8 mouse cellular contexts compared by ENCODE assay signal in the genomic region with DNA sequence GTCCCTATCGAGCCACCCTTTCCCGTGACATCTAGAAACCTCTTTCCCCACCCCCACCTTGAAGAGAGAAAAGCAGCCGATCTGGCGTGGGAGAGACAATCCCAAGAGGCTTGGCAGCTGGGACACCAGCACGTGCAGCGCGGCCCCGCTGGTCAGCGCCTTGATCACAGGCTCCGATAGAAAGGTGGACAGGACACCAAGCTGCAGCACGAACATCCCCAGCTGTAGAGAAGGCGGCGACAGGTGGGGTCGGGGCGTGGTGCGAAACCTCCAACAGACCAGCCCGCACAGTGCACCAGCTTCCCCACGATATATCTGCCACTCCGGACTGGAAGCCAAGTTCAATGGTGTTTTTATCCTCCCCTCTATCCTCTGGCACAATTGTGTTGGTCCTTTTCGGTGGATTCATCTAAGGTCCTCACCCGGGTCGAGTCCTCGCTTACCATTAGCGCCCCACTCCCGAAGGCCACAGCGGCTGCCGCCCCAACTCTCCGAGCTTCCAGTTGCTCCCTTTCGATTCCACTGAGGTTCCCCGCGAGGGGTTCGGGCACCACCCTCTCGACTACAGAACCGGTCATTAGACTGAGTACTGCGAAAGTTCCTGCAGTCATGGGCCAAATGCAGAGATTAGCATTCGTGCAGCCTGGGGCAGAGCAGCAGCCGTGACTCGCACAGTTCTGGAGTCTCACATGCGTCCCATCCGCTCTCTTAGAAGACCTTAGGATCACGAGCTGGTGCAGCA. TPM values are rescaled to one million over a fixed set of nuclear protein-coding genes. Genes with fewer than 3 reads are reported as not detected.
DNase-seq lines count a peak whose midpoint lies in the region; ATAC-seq and TF ChIP-seq lines count a peak whose summit lies in the region.

No protein-coding gene starts in this region.

- no peak for TF ChIP-seq POLR2A in cerebellum, adult 2 months (IDR thresholded peaks at IDR 0.05; ENCODE audit: borderline replicate concordance, insufficient read depth, low read length)
- no peak for TF ChIP-seq POLR2A in testis, adult 2 months (IDR thresholded peaks at IDR 0.05; ENCODE audit: control insufficient read depth, low read depth, low read length)

- H3K4me3 ChIP-seq in cerebellum, adult 2 months (replicated peaks; ENCODE audit: insufficient read depth, low read depth, low read length) = peak overlapping the region; percentile 58
- peak overlapping the region; percentile 18; the same call in 1 of the 2 replicates for H3K4me3 ChIP-seq in testis, adult 2 months (ENCODE audit: control insufficient read depth, low read depth, low read length)
- peak overlapping the region; percentile 15 for H3K4me3 ChIP-seq in limb, embryonic 11.5 days (ENCODE audit: low read depth, low read length)

- H3K9ac ChIP-seq in limb, embryonic 11.5 days (ENCODE audit: low read length) = no peak overlapping the region

- 7% methylated on average over 41 of the region's 41 CpGs for WGBS in cerebellum, adult 2 months
- WGBS in limb, embryonic 11.5 days = 3% methylated on average over 41 of the region's 41 CpGs

- H3K9me3 ChIP-seq in limb, embryonic 11.5 days (ENCODE audit: control insufficient read depth, low read length) = no peaks in the 10 kb centered on the region

- no peaks in the 10 kb centered on the region for H3K36me3 ChIP-seq in testis, adult 2 months (ENCODE audit: control insufficient read depth, insufficient read depth, low read length)
- no peaks in the 10 kb centered on the region for H3K36me3 ChIP-seq in limb, embryonic 11.5 days (ENCODE audit: control insufficient read depth, insufficient read depth, low read length)

- peak overlapping the region; percentile 45 for H3K4me2 ChIP-seq in limb, embryonic 11.5 days (ENCODE audit: low read depth, severe bottlenecking)

- no peak overlapping the region for H3K27ac ChIP-seq in cerebellum, adult 2 months (ENCODE audit: insufficient read depth, low read length)
- H3K27ac ChIP-seq in testis, adult 2 months (ENCODE audit: control insufficient read depth, insufficient read depth, low read depth, low read length) = no peak overlapping the region
- no peak overlapping the region for H3K27ac ChIP-seq in limb, embryonic 11.5 days (replicated peaks; ENCODE audit: low read depth, low read length)

- H3K27me3 ChIP-seq in cerebellum, adult 2 months (ENCODE audit: control insufficient read depth, insufficient read depth, low read length) = no peaks in the 10 kb centered on the region
- no peaks in the 10 kb centered on the region; the same call in 1 of the 2 replicates for H3K27me3 ChIP-seq in testis, adult 2 months (ENCODE audit: control insufficient read depth, insufficient read depth, low read length)
- H3K27me3 ChIP-seq in limb, embryonic 11.5 days (ENCODE audit: control insufficient read depth, insufficient read depth, low read length) = peaks cover 42% of the 10 kb centered on the region

- no peak for ATAC-seq in limb, embryonic 11.5 days (ENCODE audit: insufficient number of reproducible peaks, low FRiP score, low TSS enrichment, low read depth)

- peak in 1 of 2 experiments; percentile 22 for DNase-seq in cerebellum, adult 2 months
- DNase-seq in cerebellum, postnatal 4 days (ENCODE audit: low spot score in 2 of 2) = no peak
- no peak for DNase-seq in testis, postnatal 10 days (ENCODE audit: low spot score)
- peak; percentile 41 for DNase-seq in limb, embryonic 11.5 days (ENCODE audit: low spot score)
- DNase-seq in neural tube, embryonic 10.5 days (ENCODE audit: extremely low spot score, low spot score) = peak; percentile 47
- no peak for DNase-seq in urinary bladder, adult 18-20 months (ENCODE audit: low spot score in 2 of 2)
- no peak for DNase-seq in thymus, postnatal 0 days (ENCODE audit: low spot score)

- no peak for TF ChIP-seq CTCF in cerebellum, adult 2 months (IDR thresholded peaks at IDR 0.05; ENCODE audit: borderline replicate concordance, insufficient read depth, low read depth, low read length)
- TF ChIP-seq CTCF in testis, adult 2 months (IDR thresholded peaks at IDR 0.05; ENCODE audit: control insufficient read depth, insufficient read depth, insufficient replicate concordance, low read depth, low read length) = no peak

- H3K4me1 ChIP-seq in cerebellum, adult 2 months (ENCODE audit: control insufficient read depth, insufficient read depth, low read length) = no peaks in the 10 kb centered on the region
- peaks cover 29% of the 10 kb centered on the region for H3K4me1 ChIP-seq in testis, adult 2 months (ENCODE audit: control insufficient read depth, insufficient read depth, low read length)
- peaks cover 13% of the 10 kb centered on the region for H3K4me1 ChIP-seq in limb, embryonic 11.5 days (ENCODE audit: control insufficient read depth, insufficient read depth, low read length)

RNA-seq across cellular contexts. Expression of gene Slc26a10, which starts 2.0 kb away (rescaled TPM):
- polyA plus RNA-seq in cerebellum, adult 2 months (2012; rRNA removed) = 3.1 and 3.3 TPM in 2 replicates
- 11.5 and 11.9 TPM in 2 replicates for polyA plus RNA-seq in testis, adult 2 months (2012; rRNA removed)
- 2.7 and 4.1 TPM in 2 replicates for polyA plus RNA-seq in limb, embryonic 11.5 days (2014; fragmentation: Nextera tagmentation; extraction: Ambion mirVana)
- 1.6 and 2.6 TPM in 2 replicates for polyA plus RNA-seq in thymus, postnatal 0 days (2015; fragmentation: Nextera tagmentation; extraction: Ambion mirVana)

RNA-seq across cellular contexts. Expression of gene Arhgef25, which starts 11.4 kb away (rescaled TPM):
- polyA plus RNA-seq in cerebellum, adult 2 months (2012; rRNA removed) = 105 and 117 TPM in 2 replicates
- polyA plus RNA-seq in testis, adult 2 months (2012; rRNA removed) = 18.6 and 19.8 TPM in 2 replicates
- polyA plus RNA-seq in limb, embryonic 11.5 days (2014; fragmentation: Nextera tagmentation; extraction: Ambion mirVana) = 37.2 and 40.3 TPM in 2 replicates
- 3.7 and 4.5 TPM in 2 replicates for polyA plus RNA-seq in thymus, postnatal 0 days (2015; fragmentation: Nextera tagmentation; extraction: Ambion mirVana)

RNA-seq across cellular contexts. Expression of gene B4galnt1, which starts 13.4 kb away (rescaled TPM):
- polyA plus RNA-seq in cerebellum, adult 2 months (2012; rRNA removed) = 81.9 and 83.6 TPM in 2 replicates
- polyA plus RNA-seq in testis, adult 2 months (2012; rRNA removed) = 21.7 and 27.0 TPM in 2 replicates
- 3.4 TPM in 2 replicates for polyA plus RNA-seq in limb, embryonic 11.5 days (2014; fragmentation: Nextera tagmentation; extraction: Ambion mirVana)
- 39.2 and 48.6 TPM in 2 replicates for polyA plus RNA-seq in thymus, postnatal 0 days (2015; fragmentation: Nextera tagmentation; extraction: Ambion mirVana)

RNA-seq across cellular contexts. Expression of gene Dtx3, which starts 17.1 kb away (rescaled TPM):
- polyA plus RNA-seq in cerebellum, adult 2 months (2012; rRNA removed) = 321 and 339 TPM in 2 replicates
- 126 and 129 TPM in 2 replicates for polyA plus RNA-seq in testis, adult 2 months (2012; rRNA removed)
- 138 TPM in 2 replicates for polyA plus RNA-seq in limb, embryonic 11.5 days (2014; fragmentation: Nextera tagmentation; extraction: Ambion mirVana)
- 42.7 and 47.3 TPM in 2 replicates for polyA plus RNA-seq in thymus, postnatal 0 days (2015; fragmentation: Nextera tagmentation; extraction: Ambion mirVana)

RNA-seq across cellular contexts. Expression of gene Pip4k2c, which starts 32.9 kb away (rescaled TPM):
- 58.8 and 64.1 TPM in 2 replicates for polyA plus RNA-seq in cerebellum, adult 2 months (2012; rRNA removed)
- 14.0 and 16.2 TPM in 2 replicates for polyA plus RNA-seq in testis, adult 2 months (2012; rRNA removed)
- 17.8 and 20.3 TPM in 2 replicates for polyA plus RNA-seq in limb, embryonic 11.5 days (2014; fragmentation: Nextera tagmentation; extraction: Ambion mirVana)
- 24.1 and 24.4 TPM in 2 replicates for polyA plus RNA-seq in thymus, postnatal 0 days (2015; fragmentation: Nextera tagmentation; extraction: Ambion mirVana)

Comparison
In these comparisons a context has a peak if more than half of its experiments do, and no peak if none do; other contexts are left out.
1. DNase-seq: peak in limb, embryonic 11.5 days (single experiment) and neural tube, embryonic 10.5 days (single experiment); none in cerebellum, postnatal 4 days (0 of 2), testis, postnatal 10 days (single experiment), urinary bladder, adult 18-20 months (0 of 2) and thymus, postnatal 0 days (single experiment).
2. Peak in every context shown above with its lines, with median percentiles within 50 percentile points of each other: H3K4me3 ChIP-seq.